Mouse (Mus musculus) 416B (cell line): Measurements from ENCODE around the gene Ppp1r13b.

Source experiments
- DNase-seq: peaks from one replicate; pipeline ENCODE4 v3.0.0; 2011; ENCODE audit warnings: low read depth

Ppp1r13b gene

GRCm38 (mm10) chr12:111791474-111792104 lies 116.3 kb downstream of the Ppp1r13b start:
- no peak for DNase-seq

GRCm38 (mm10) chr12:111790631-111791030 lies 117.3 kb downstream of the Ppp1r13b start:
- no peak for DNase-seq

- DNase-seq: no peak
Measured at GRCm38 (mm10) chr12:111790090-111790489, 117.8 kb downstream of the Ppp1r13b start.

- no peak for DNase-seq
Measured at GRCm38 (mm10) chr12:111787015-111787414, 120.9 kb downstream of the Ppp1r13b start.

GRCm38 (mm10) chr12:111785174-111785573 lies 122.7 kb downstream of the Ppp1r13b start:
- DNase-seq: no peak

- DNase-seq: no peak
Measured at GRCm38 (mm10) chr12:111779544-111779943, 128.4 kb downstream of the Ppp1r13b start.
